Mouse (Mus musculus) bone marrow, adult 2 months (tissue): ENCODE results near the gene Tab1.

Experiments used
- CTCF ChIP-seq: fragments of 200-500 bp; IDR thresholded peaks from 2 replicates; pipeline ENCODE4 v1.5.1; 2011; ENCODE audit warnings: low read length, control low read depth; ENCODE audit not compliant: control insufficient read depth, insufficient read depth
- POLR2A ChIP-seq: fragments of 200-500 bp; IDR thresholded peaks from 2 replicates; pipeline ENCODE4 v1.6.1; 2011; ENCODE audit warnings: low read depth, mild to moderate bottlenecking, control low read depth, low read length, borderline replicate concordance; ENCODE audit not compliant: control insufficient read depth

GRCm38 (mm10) chr15:80199556-80199955 lies 66.6 kb downstream of the Tab1 start:
- TF ChIP-seq CTCF: no peak
- no peak for TF ChIP-seq POLR2A
